Mouse (Mus musculus) forebrain, embryonic 16.5 days (tissue): ENCODE measurements around the gene Pex10. TPM values are rescaled to one million over a fixed set of nuclear protein-coding genes. Genes with fewer than 3 reads are reported as not detected.

Experiments used
- ATAC-seq: fragments of 200-750 bp; cut with Nextera tagmentation; 2 replicates; pipeline ENCODE4 v1.8.0; 2017; ENCODE audit warnings: mild to moderate bottlenecking, moderate library complexity
- H3K27ac ChIP-seq: fragments of 300-500 bp; sonication (generic); 2 replicates; pipeline ENCODE4 v1.5.1; 2014; ENCODE audit warnings: low read length, control low read depth
- H3K27me3 ChIP-seq: fragments of 300-500 bp; sonication (generic); replicated peaks from 2 replicates; pipeline ENCODE4 v1.6.1; 2014; ENCODE audit warnings: low read length; ENCODE audit not compliant: control insufficient read depth, insufficient read depth
- H3K36me3 ChIP-seq: fragments of 300-500 bp; sonication (generic); 2 replicates; pipeline ENCODE4 v1.6.1; 2014; ENCODE audit not compliant: control insufficient read depth, insufficient read depth
- H3K4me1 ChIP-seq: fragments of 300-500 bp; sonication (generic); replicated peaks from 2 replicates; pipeline ENCODE4 v1.6.1; 2014; ENCODE audit warnings: low read length; ENCODE audit not compliant: control insufficient read depth, insufficient read depth
- H3K4me2 ChIP-seq: fragments of 300-500 bp; sonication (generic); 2 replicates; pipeline ENCODE4 v1.6.1; 2014; ENCODE audit warnings: mild to moderate bottlenecking, low read length, control low read depth
- H3K4me3 ChIP-seq: fragments of 300-500 bp; sonication (generic); replicated peaks from 2 replicates; pipeline ENCODE4 v1.5.1; 2014; ENCODE audit warnings: mild to moderate bottlenecking, low read length, control low read depth
- H3K9ac ChIP-seq: fragments of 300-500 bp; sonication (generic); replicated peaks from 2 replicates; pipeline ENCODE4 v1.6.1; 2014; ENCODE audit warnings: low read depth, low read length, control low read depth
- H3K9me3 ChIP-seq: fragments of 300-500 bp; sonication (generic); 2 replicates; pipeline ENCODE4 v1.6.1; 2016; ENCODE audit warnings: low read length; ENCODE audit not compliant: control insufficient read depth
- WGBS: fragments of 180-500 bp; shearing (Covaris S2); extraction: QIAGEN DNeasy Blood & Tissue Kit; methylation state at CpG from one replicate; pipeline ENCODE4 v1.1.7; 2014; 5-methylcytosine and 5-hydroxymethylcytosine counted together
- polyA plus RNA-seq: library from polyadenylated mRNA; unstranded; fragments of >200 nt; fragmentation: Nextera tagmentation; extraction: Ambion mirVana; gene quantifications from 2 replicates; pipeline ENCODE4 v1.2.1, GENCODE M21; 2015

Gene Pex10
- polyA plus RNA-seq, 1 experiment from 2014 or later, result 22.1 TPM

DNA sequence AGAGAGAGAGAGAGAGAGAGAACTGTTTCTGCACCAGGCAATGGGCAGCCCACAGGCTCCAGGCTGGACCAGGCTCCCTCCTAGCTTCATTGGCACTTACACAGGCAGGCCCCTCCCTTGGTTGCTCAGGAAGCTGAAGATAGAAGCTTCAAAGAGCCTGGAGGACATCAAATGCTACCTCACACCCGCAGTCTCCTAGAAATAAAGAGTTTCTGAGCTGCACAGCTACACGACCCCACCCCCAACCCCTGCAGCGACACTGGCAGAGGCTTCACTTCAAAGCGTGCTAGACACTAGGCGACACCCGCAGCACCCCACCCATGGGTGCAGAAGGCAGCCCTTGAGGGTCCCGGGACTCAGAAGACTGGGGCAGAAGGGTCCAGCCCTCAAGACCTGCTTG is 16.7 kb upstream of the Pex10 start:
- Histone ChIP-seq H3K9me3 (no peaks in the 10 kb centered on the region), H3K9ac (no peak overlapping the region), H3K27ac (no peak overlapping the region), H3K27me3 (peaks cover 5% of the 10 kb centered on the region; the same call in 1 of the 2 replicates), H3K4me2 (no peak overlapping the region), H3K4me1 (peaks cover 17% of the 10 kb centered on the region), H3K4me3 (no peak overlapping the region), H3K36me3 (no peaks in the 10 kb centered on the region)
- WGBS, result 76% methylated on average over 7 of the region's 7 CpGs
- ATAC-seq, result no peak

GRCm38 (mm10) chr4:155056724-155057123 is 10.1 kb upstream of the Pex10 start, which contains the start of gene Plch2:
Gene Plch2, minus strand, starts transcription at chr4:155056784.
- no peaks in the 10 kb centered on the region for H3K9me3 ChIP-seq
- H3K27ac ChIP-seq, result no peak within 1 kb of the TSS
- H3K9ac ChIP-seq, result no peak within 1 kb of the TSS
- peaks cover 30% of the 10 kb centered on the region for H3K4me1 ChIP-seq
- H3K27me3 ChIP-seq, result no peaks in the 10 kb centered on the region
- H3K4me2 ChIP-seq, result no peak within 1 kb of the TSS
- no peak within 1 kb of the TSS for H3K4me3 ChIP-seq
- 30% methylated on average over 10 of the region's 10 CpGs for WGBS
- H3K36me3 ChIP-seq, result no peaks in the 10 kb centered on the region
- ATAC-seq, result 0 out of 2 replicates have a peak, but pooled peaks have one; percentile 21

- Histone ChIP-seq H3K36me3 (no peaks in the 10 kb centered on the region), H3K9ac (no peak overlapping the region), H3K27ac (no peak overlapping the region), H3K4me3 (no peak overlapping the region), H3K4me2 (no peak overlapping the region), H3K9me3 (no peaks in the 10 kb centered on the region), H3K27me3 (no peaks in the 10 kb centered on the region), H3K4me1 (peaks cover 26% of the 10 kb centered on the region)
- 34% methylated on average over 10 of the region's 10 CpGs for WGBS
- ATAC-seq, result no peak
Observed at GRCm38 (mm10) chr4:155058325-155058724, 8.5 kb upstream of the Pex10 start.

GRCm38 (mm10) chr4:155063895-155064294 is 2.9 kb upstream of the Pex10 start:
- no peaks in the 10 kb centered on the region for H3K27me3 ChIP-seq
- peaks cover 19% of the 10 kb centered on the region for H3K4me1 ChIP-seq
- H3K4me2 ChIP-seq, result no peak overlapping the region
- no peak for ATAC-seq
- no peak overlapping the region for H3K4me3 ChIP-seq
- H3K9ac ChIP-seq, result no peak overlapping the region
- H3K9me3 ChIP-seq, result no peaks in the 10 kb centered on the region
- 39% methylated on average over 3 of the region's 3 CpGs for WGBS
- no peak overlapping the region for H3K27ac ChIP-seq
- H3K36me3 ChIP-seq, result no peaks in the 10 kb centered on the region

- H3K9ac ChIP-seq, result no peak overlapping the region
- H3K4me1 ChIP-seq, result peaks cover 18% of the 10 kb centered on the region
- no peak overlapping the region for H3K4me3 ChIP-seq
- no peak overlapping the region for H3K27ac ChIP-seq
- no peaks in the 10 kb centered on the region; the same call in 1 of the 2 replicates for H3K36me3 ChIP-seq
- no peak overlapping the region for H3K4me2 ChIP-seq
- no peaks in the 10 kb centered on the region for H3K27me3 ChIP-seq
- no peaks in the 10 kb centered on the region for H3K9me3 ChIP-seq
- 79% methylated on average over 2 of the region's 2 CpGs for WGBS
- no peak for ATAC-seq
Observed at GRCm38 (mm10) chr4:155064474-155064873, 2.3 kb upstream of the Pex10 start.

DNA sequence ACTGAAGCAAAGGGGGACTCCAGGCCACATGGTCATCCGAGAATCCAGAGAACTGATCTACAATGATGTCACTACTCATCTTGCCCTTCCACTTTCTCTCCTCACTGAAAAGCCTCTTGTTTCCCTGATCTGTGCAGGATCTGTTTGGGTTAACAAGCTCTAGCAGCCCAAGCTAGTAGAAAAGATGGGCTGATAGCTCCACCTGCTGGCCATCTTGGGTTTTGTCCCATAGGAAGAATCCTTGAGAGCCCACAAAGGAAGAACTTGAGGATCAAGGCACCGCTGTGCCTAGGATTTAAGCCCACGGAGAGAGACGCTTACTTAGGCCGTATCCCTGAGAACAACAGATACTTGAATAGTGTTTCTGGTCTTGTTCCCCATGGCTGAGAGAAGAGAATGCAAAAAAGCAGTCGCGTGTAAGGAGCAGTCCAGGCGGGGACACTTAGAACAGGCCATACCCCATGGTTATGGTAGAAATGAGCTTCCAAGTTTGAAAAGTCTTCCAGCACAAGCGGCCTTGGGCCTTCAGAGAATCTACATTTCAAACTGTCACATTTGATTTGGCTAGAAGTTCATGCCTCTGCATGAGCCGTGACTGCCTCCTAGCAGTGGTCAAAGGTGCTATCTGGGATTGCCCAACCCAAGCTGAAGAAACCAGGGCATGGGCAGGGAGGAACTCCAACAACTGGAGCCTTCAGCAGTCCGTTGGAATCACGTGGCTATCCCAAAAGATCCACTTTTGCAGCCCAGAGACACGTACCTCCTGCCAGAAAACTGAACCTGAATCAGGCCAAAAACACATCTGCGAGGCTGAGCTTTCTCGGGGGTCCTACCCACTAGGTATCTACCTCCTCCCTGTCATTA is 614 bp upstream of the Pex10 start:
- H3K36me3 ChIP-seq, result peaks cover 8% of the 10 kb centered on the region
- peak overlapping the region; percentile 75 for H3K27ac ChIP-seq
- no peaks in the 10 kb centered on the region for H3K27me3 ChIP-seq
- 5% methylated on average over 15 of the region's 15 CpGs for WGBS
- peak overlapping the region; percentile 60 for H3K4me3 ChIP-seq
- H3K4me2 ChIP-seq, result peak overlapping the region; percentile 83
- peak; percentile 70 for ATAC-seq
- no peak overlapping the region; the same call in 1 of the 2 replicates for H3K9ac ChIP-seq
- H3K9me3 ChIP-seq, result no peaks in the 10 kb centered on the region
- peaks cover 16% of the 10 kb centered on the region for H3K4me1 ChIP-seq

- no peak for ATAC-seq
- Histone ChIP-seq H3K9me3 (no peaks in the 10 kb centered on the region), H3K27ac (no peak overlapping the region), H3K27me3 (no peaks in the 10 kb centered on the region), H3K36me3 (peaks cover 22% of the 10 kb centered on the region), H3K4me2 (no peak overlapping the region), H3K4me1 (peaks cover 16% of the 10 kb centered on the region), H3K4me3 (no peak overlapping the region), H3K9ac (no peak overlapping the region)
- WGBS, result 93% methylated on average over 20 of the region's 20 CpGs
Observed at GRCm38 (mm10) chr4:155068357-155068972, 1.6 kb downstream of the Pex10 start.

DNA sequence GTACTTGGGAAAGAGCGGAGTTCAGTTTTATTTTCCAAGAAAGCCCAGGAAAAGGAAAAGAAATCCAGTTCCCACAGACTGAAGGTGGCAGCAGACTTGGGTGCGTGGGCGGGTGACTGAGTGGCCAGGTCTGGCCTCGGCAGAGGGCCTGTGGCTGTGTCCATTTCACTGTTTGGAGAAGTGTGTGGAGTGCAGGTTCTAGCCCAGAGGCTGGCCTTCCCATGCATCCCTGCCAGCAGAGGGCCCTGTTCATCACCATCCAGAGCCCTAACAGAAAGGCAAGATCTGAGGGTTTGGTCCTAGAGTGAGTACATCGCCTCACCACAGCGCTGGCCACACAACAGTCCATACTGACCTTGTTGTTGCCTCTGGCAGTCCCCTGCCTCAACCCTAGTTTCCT is 2.4 kb downstream of the Pex10 start:
- Histone ChIP-seq H3K9me3 (no peaks in the 10 kb centered on the region), H3K4me3 (no peak overlapping the region), H3K4me1 (peaks cover 16% of the 10 kb centered on the region), H3K27ac (no peak overlapping the region), H3K9ac (no peak overlapping the region), H3K36me3 (peaks cover 26% of the 10 kb centered on the region), H3K4me2 (no peak overlapping the region), H3K27me3 (no peaks in the 10 kb centered on the region)
- WGBS, result 76% methylated on average over 6 of the region's 6 CpGs
- no peak for ATAC-seq

DNA sequence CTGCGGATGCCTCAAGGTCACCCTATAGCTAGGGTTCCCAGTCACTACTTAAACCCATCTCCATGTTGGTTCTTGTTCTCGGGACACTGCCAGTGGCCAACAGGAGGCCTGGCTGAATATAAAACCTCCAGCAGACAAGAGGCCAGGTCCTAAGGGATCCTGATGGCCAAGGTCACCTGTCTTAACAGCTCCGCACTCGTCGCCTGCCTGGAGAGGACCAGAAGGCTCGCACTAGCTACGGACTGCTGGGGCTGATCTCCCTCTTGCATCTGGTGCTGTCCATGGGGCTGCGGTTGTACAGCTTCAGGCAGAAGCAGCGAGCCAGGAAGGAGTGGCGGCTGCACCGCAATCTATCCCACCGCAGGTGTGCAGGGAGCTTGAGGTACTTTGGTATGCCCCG is 3.4 kb downstream of the Pex10 start:
- H3K27me3 ChIP-seq, result no peaks in the 10 kb centered on the region
- H3K36me3 ChIP-seq, result peaks cover 28% of the 10 kb centered on the region
- no peak overlapping the region for H3K27ac ChIP-seq
- no peaks in the 10 kb centered on the region for H3K9me3 ChIP-seq
- peaks cover 16% of the 10 kb centered on the region for H3K4me1 ChIP-seq
- H3K4me2 ChIP-seq, result no peak overlapping the region
- no peak overlapping the region for H3K4me3 ChIP-seq
- ATAC-seq, result no peak
- WGBS, result 95% methylated on average over 13 of the region's 13 CpGs
- H3K9ac ChIP-seq, result no peak overlapping the region
